Mouse (Mus musculus) testis, adult 2 months (tissue): ENCODE measurements around the gene Mpv17. TPM values are rescaled to one million over a fixed set of nuclear protein-coding genes. Genes with fewer than 3 reads are reported as not detected.

ENCODE experiments used
- H3K27ac ChIP-seq: fragments of 200-500 bp; 2 replicates; pipeline ENCODE4 v1.5.1; 2012; ENCODE audit warnings: low read depth, low read length; ENCODE audit not compliant: control insufficient read depth, insufficient read depth
- H3K27me3 ChIP-seq: fragments of 200-500 bp; 2 replicates; pipeline ENCODE4 v1.6.1; 2012; ENCODE audit warnings: mild to moderate bottlenecking, low read length, moderate library complexity; ENCODE audit not compliant: control insufficient read depth, insufficient read depth
- H3K36me3 ChIP-seq: fragments of 200-500 bp; 2 replicates; pipeline ENCODE4 v1.6.1; 2012; ENCODE audit warnings: mild to moderate bottlenecking, low read length; ENCODE audit not compliant: control insufficient read depth, insufficient read depth
- H3K4me1 ChIP-seq: fragments of 200-500 bp; 2 replicates; pipeline ENCODE4 v1.6.1; 2012; ENCODE audit warnings: low read length; ENCODE audit not compliant: control insufficient read depth, insufficient read depth
- H3K4me3 ChIP-seq: fragments of 200-500 bp; 2 replicates; pipeline ENCODE4 v1.5.1; 2012; ENCODE audit warnings: low read depth, mild to moderate bottlenecking, low read length, moderate library complexity, mixed read lengths; ENCODE audit not compliant: control insufficient read depth
- CTCF ChIP-seq: fragments of 200-500 bp; IDR thresholded peaks from 2 replicates; pipeline ENCODE4 v1.5.1; 2012; ENCODE audit warnings: low read depth, mild to moderate bottlenecking, inconsistent platforms, low read length, moderate library complexity; ENCODE audit not compliant: control insufficient read depth, insufficient read depth, insufficient replicate concordance
- POLR2A ChIP-seq: fragments of 200-500 bp; IDR thresholded peaks from 2 replicates; pipeline ENCODE4 v1.6.1; 2012; ENCODE audit warnings: low read depth, mild to moderate bottlenecking, inconsistent platforms, low read length, moderate library complexity; ENCODE audit not compliant: control insufficient read depth
- polyA plus RNA-seq: library from polyadenylated mRNA; depleted of rRNA; stranded (reverse); fragments of >200 nt; gene quantifications from 2 replicates; pipeline ENCODE4 v1.2.3, GENCODE M21; 2012

Gene Mpv17
- polyA plus RNA-seq, 1 experiment = 14.3 TPM

GRCm38 (mm10) chr5:31193631-31194281, 39.7 kb upstream of the Mpv17 start:
- peaks cover 6% of the 10 kb centered on the region for H3K4me1 ChIP-seq
- no peaks in the 10 kb centered on the region; the same call in none of the 2 replicates for H3K36me3 ChIP-seq
- peak overlapping the region; percentile 93 for H3K4me3 ChIP-seq
- H3K27ac ChIP-seq = peak overlapping the region; percentile 77
- no peaks in the 10 kb centered on the region for H3K27me3 ChIP-seq
- TF ChIP-seq POLR2A (no peak), CTCF (no peak)

GRCm38 (mm10) chr5:31192939-31193630, 39.0 kb upstream of the Mpv17 start, which contains the start of the genes Snx17 and Eif2b4:
TSS of gene Snx17 (plus strand) at chr5:31193227.
TSS of gene Eif2b4 (minus strand) at chr5:31193430.
- 0 out of 2 replicates have a peak, but pooled peaks have one; percentile 13 for TF ChIP-seq CTCF
- TF ChIP-seq POLR2A = peak; percentile 83
- Histone ChIP-seq H3K4me1 (peaks cover 6% of the 10 kb centered on the region), H3K4me3 (peak within 1 kb of the TSS; percentile 93), H3K36me3 (no peaks in the 10 kb centered on the region; the same call in none of the 2 replicates), H3K27ac (peak within 1 kb of the TSS; percentile 77), H3K27me3 (no peaks in the 10 kb centered on the region)

- Histone ChIP-seq H3K4me3 (peak overlapping the region; percentile 93), H3K36me3 (no peaks in the 10 kb centered on the region; the same call in none of the 2 replicates), H3K27ac (peak overlapping the region; percentile 67), H3K4me1 (peaks cover 6% of the 10 kb centered on the region), H3K27me3 (no peaks in the 10 kb centered on the region)
- TF ChIP-seq CTCF = no peak
- no peak for TF ChIP-seq POLR2A
Observed at GRCm38 (mm10) chr5:31192045-31192938, 38.2 kb upstream of the Mpv17 start.

- H3K4me3 ChIP-seq = no peak overlapping the region
- no peaks in the 10 kb centered on the region for H3K27me3 ChIP-seq
- H3K27ac ChIP-seq = no peak overlapping the region
- no peaks in the 10 kb centered on the region; the same call in 1 of the 2 replicates for H3K36me3 ChIP-seq
- H3K4me1 ChIP-seq = peaks cover 6% of the 10 kb centered on the region
- TF ChIP-seq CTCF (no peak), POLR2A (no peak)
Observed at GRCm38 (mm10) chr5:31190201-31190600, 36.1 kb upstream of the Mpv17 start.

GRCm38 (mm10) chr5:31188223-31188840, 34.3 kb upstream of the Mpv17 start:
- H3K4me1 ChIP-seq = peaks cover 3% of the 10 kb centered on the region; the same call in 1 of the 2 replicates
- H3K4me3 ChIP-seq = no peak overlapping the region
- TF ChIP-seq POLR2A (no peak), CTCF (no peak)
- H3K27ac ChIP-seq = no peak overlapping the region
- no peaks in the 10 kb centered on the region for H3K27me3 ChIP-seq
- no peaks in the 10 kb centered on the region; the same call in 1 of the 2 replicates for H3K36me3 ChIP-seq

- Histone ChIP-seq H3K27ac (no peak overlapping the region), H3K36me3 (no peaks in the 10 kb centered on the region)
- TF ChIP-seq POLR2A = no peak
- no peak for TF ChIP-seq CTCF
Observed at GRCm38 (mm10) chr5:31183678-31184077, 29.6 kb upstream of the Mpv17 start.

More at GRCm38 (mm10) chr5:31183678-31184077, 29.6 kb upstream of the Mpv17 start:
- no peaks in the 10 kb centered on the region for H3K4me1 ChIP-seq
- no peaks in the 10 kb centered on the region for H3K27me3 ChIP-seq
- H3K4me3 ChIP-seq = no peak overlapping the region
